Mouse (Mus musculus): ENCODE data around the gene Cyp2u1. TPM values are rescaled to one million over a fixed set of nuclear protein-coding genes. Genes with fewer than 3 reads are reported as not detected.

Gene Cyp2u1
- total RNA-seq, 1 experiment from 2014 or later = not detected

DNA sequence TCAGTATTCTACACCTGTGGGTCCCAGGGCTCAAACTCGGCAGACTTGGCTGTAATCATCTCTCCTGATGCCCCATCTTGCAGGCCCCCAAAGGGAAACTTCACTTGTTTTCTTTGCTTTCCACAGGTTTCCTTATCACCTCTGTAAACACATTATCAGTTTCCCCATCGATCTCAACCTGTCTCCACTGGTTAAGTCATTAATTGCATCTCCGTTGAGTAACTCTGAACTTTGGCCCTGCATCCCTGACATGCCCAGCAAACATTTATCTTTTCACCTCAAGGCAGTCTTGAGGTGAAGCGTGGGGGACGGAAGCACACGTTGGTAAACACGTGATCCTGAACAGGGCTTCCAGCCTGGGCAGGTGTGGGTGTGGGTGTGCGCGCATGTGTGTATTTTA lies 9.3 kb upstream of the Cyp2u1 start:
- no peak for ATAC-seq (replicated peaks; ENCODE audit: insufficient number of reproducible peaks, low FRiP score, low TSS enrichment, poor library complexity, severe bottlenecking)

DNA sequence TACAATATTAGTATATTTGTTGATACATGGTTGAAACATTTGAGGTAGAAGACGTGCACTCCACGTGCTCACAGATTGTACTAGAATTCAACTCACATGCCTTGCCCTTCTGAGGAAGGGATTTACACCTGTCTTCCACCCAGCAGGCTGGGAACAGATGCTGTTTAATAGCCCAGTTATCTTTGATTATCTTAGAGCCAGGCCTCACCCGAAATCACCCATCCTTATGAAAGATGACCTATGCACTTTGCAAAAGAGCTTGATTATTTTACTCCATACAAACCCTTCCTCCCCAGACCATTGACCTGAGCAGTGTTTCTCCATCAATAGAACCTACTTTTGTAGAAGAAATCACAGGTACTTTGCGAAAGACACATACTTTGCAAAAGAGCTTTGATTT lies 7.5 kb upstream of the Cyp2u1 start:
- ATAC-seq (replicated peaks; ENCODE audit: insufficient number of reproducible peaks, low FRiP score, low TSS enrichment, poor library complexity, severe bottlenecking) = no peak

DNA sequence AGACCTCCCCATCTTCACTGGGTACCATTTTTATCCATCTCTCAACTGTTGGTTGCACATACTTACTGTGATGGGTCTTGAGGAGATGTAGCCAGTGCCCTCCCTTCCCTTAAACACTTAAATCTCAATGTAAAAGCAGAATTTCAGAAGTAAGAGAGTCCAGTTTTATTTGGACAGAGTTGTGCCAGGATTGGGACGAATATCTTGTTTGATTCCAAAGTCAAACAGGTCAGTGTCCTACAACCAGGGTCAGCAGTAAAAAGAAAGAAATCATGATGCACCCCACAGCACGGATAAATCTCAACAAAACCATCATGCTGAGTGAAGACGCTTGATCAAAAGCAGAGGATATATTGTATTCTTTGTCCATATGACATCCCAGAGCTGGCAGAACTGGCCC lies 4.8 kb upstream of the Cyp2u1 start:
- ATAC-seq (replicated peaks; ENCODE audit: insufficient number of reproducible peaks, low FRiP score, low TSS enrichment, poor library complexity, severe bottlenecking) = no peak

DNA sequence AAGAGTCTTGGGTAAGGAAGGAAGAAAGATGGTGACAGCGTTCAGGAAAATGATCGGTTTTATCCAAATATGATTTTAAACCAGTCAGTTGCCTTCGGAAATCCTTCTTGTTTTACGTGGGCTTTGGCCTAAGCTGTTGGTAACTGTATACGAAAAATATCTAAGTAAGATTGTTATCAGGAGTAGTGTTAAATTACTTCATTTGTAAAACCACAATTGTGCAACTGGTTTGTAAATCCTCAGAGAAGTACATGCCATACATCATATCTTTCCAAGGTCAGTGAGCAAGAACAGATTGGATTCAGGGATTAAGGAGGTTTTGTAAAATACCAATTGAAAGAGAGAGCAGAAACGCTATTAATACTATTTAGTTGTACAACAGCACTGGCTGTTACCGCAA lies 3.2 kb upstream of the Cyp2u1 start:
- ATAC-seq (replicated peaks; ENCODE audit: insufficient number of reproducible peaks, low FRiP score, low TSS enrichment, poor library complexity, severe bottlenecking) = no peak

DNA sequence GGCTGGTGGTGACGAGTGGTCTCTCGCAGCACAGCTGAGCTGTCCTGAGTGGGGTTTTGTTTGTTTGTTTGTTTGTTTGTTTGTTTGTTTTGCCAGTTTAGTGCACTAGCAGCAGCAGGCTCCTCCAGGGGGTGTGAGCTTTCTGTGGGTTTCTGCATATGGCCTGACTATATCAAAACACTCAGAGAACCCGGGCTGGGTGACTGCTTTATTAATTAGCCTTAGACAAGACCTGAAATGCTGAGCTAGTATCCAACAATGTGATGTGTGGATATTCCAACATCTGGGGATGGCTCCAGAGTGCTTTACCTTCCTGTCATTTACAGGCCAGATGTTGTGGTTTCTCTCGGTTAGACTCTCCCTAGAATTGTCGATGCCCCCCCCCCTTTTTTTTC lies 290 bp upstream of the Cyp2u1 start:
- ATAC-seq (replicated peaks; ENCODE audit: insufficient number of reproducible peaks, low FRiP score, low TSS enrichment, poor library complexity, severe bottlenecking) = no peak

DNA sequence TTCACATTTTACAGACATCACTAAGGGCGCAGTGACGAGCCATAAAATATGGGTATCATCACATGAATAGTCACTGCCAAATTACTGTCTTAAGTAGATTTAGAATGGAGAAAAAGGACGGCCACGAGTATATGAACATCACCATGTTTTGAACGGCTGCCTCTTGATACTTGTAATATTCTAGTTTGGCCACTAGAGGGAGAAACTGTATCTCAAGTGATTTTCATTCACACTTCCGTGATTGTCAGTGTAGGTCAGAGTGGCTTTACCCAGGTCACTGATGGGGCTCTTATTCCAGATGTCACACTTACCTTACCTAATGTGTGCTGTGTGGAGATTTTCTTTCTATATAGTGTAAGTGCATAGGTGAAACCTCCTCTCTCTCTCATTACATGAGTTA lies 3.1 kb downstream of the Cyp2u1 start:
- peak; percentile 57 for ATAC-seq (replicated peaks; ENCODE audit: insufficient number of reproducible peaks, low FRiP score, low TSS enrichment, poor library complexity, severe bottlenecking)

DNA sequence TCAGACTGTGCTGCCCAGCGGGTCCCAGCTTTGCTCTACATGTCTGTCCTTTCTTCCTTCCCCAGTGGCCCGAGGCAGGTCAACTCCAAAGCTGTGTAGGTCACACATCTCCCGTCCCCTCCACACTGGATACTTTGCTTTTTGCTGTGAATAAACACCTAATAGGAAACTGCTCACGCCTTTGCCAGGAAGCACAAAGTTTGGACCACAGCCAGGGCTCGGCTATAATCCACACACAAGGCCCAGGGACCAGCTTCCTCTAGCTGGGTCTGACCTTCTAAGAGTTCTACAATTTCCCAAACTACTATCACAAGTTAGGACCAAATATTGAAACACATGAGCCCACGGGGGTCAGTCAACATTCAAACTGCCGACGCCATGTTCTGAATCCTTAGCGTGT lies 3.9 kb downstream of the Cyp2u1 start:
- ATAC-seq (replicated peaks; ENCODE audit: insufficient number of reproducible peaks, low FRiP score, low TSS enrichment, poor library complexity, severe bottlenecking) = no peak

DNA sequence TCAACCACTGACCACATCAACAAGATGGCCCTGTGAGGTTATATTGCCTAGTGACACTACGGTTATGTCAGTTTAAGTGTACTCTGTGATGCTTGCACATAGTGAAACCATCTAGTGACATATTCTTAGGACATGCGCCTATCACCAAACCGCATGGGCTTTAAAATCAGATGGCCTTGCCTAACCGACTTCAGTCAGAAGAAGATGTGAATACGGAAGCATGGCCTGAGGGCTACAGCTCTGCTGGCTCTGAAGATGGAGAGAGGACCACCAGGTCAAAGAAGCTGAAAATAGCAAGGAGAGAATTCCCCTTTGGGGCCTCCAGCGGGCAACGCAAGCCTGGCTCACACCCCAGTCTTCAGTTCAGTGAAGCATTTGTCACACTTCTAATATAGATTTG lies 6.1 kb downstream of the Cyp2u1 start:
- ATAC-seq (replicated peaks; ENCODE audit: insufficient number of reproducible peaks, low FRiP score, low TSS enrichment, poor library complexity, severe bottlenecking) = no peak

DNA sequence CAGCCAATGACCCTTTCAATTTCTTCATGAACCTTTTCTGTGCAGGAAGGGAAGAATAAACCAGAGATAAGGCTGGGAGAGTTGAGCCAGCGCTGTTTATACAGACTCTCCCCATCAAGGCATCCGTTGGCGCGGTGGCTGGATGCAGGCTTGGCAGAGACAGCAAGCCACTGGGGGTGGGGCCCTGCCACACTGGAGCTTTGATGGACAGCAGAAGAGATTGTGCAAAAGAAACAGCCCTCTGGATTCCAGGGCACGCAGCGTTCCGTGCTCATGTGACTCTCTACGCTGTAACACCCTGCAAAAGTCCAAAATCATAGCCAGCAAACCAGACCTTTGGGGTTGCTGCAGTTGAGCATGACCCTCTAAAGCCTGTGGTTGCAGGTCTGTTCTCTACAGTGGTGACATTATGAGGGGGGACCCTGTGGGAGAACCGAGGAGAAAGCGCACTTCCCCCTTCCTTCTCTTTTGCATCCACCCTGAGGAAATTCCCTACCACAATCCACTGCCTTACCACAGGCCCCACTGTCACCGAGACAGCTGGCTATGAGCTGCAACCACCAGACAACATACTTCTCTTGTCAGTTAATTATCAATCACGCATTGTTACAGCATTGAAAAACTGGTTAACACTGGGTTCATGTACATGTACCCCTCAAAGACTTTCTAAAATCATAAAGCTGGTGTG lies 7.4 kb downstream of the Cyp2u1 start:
- ATAC-seq (replicated peaks; ENCODE audit: insufficient number of reproducible peaks, low FRiP score, low TSS enrichment, poor library complexity, severe bottlenecking) = no peak

DNA sequence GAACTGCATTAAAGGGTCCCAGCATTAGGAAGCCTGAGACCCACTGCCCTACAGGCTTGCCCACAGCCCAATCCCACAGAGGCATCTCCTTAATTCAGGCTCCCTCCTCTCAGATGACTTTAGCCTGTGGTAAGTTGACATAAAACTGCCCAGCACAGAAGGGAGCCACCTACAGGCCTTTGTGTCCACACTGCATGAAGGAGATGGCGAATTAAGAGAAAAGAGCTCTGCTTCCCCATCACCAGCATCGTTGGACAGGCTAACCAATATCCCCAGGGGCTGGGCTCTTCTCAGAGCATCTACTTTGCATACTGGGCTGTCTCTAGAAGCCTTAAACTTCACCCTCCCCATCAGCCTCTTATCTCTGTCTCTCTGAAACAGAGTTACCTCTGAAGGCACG lies 8.5 kb downstream of the Cyp2u1 start:
- no peak for ATAC-seq (replicated peaks; ENCODE audit: insufficient number of reproducible peaks, low FRiP score, low TSS enrichment, poor library complexity, severe bottlenecking)

DNA sequence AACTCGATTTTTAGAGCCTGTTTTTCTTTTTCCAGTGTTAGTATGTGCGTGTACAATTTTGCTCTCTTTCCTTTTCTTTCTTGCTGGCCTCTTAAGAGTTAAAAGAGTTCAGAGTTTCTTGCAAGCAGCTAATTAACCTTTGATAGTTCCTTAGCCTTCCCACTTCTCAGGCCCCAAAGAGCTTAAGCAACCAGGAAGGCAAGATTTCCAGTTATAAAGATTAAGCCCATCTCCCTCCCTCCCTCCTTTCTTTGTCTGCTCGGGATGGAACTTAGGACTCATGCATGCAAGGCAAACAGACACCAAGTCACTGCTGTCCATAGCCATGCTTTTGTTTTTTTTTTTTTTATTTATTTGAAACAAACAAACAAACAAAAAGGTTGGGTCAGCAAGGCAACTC lies 10.1 kb downstream of the Cyp2u1 start:
- no peak for ATAC-seq (replicated peaks; ENCODE audit: insufficient number of reproducible peaks, low FRiP score, low TSS enrichment, poor library complexity, severe bottlenecking)

DNA sequence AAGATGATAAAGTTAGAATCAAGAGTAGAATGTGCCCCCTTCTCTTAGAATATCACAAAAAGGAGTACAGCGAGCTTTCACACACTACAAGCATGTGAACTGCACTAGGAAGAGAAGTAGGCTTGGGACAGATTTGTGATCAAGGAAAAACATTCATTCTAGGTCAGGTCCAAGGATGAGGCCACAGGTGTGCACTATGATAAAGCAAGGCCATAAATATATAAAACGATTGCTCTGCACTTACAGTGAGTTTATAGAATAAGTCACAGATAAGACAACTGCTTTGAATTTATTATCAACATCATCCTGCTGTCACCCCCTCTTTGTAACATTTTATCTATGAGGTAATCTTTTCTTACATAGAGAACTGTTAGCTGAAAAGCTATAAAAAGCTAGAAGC lies 10.7 kb downstream of the Cyp2u1 start:
- ATAC-seq (replicated peaks; ENCODE audit: insufficient number of reproducible peaks, low FRiP score, low TSS enrichment, poor library complexity, severe bottlenecking) = no peak

DNA sequence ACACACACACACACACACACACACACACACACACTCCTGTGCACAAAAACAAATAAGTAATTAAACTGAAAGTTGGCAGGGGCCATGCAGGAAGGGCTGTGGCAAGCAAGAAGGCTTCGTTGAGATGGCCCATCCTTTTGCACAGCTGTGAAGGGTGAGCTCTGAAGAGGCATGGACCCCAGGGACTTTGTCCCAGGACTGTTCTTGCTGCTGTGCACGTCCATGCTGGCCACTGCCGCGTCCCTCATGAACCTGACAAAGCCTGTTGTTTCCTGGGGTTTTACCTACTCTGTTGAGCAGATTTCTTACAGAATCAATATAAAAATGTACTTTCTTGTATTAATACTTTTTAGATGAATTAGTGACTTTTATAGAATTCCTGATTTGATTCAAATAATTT lies 11.1 kb downstream of the Cyp2u1 start:
- no peak for ATAC-seq (replicated peaks; ENCODE audit: insufficient number of reproducible peaks, low FRiP score, low TSS enrichment, poor library complexity, severe bottlenecking)

DNA sequence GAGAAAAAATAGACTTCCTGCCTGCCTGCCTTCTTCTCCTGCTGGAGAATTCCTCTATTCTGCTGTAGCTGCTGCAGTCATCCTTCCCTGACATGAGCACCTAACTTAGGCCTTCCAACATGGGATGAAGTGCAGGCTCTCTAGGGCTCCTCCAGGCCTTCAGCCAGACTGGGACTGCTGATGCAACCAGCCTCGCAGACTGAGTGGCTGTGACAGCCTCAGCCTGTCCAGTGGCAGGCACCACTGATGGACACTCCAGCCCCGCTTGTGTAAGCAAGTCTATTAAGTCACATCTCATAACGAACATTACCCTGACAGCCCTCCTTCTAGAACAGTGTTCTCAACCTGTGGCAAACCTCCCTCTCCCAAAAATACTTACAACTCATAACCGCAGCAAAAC lies 28.9 kb downstream of the Cyp2u1 start:
- ATAC-seq (replicated peaks; ENCODE audit: insufficient number of reproducible peaks, low FRiP score, low TSS enrichment, poor library complexity, severe bottlenecking) = no peak

DNA sequence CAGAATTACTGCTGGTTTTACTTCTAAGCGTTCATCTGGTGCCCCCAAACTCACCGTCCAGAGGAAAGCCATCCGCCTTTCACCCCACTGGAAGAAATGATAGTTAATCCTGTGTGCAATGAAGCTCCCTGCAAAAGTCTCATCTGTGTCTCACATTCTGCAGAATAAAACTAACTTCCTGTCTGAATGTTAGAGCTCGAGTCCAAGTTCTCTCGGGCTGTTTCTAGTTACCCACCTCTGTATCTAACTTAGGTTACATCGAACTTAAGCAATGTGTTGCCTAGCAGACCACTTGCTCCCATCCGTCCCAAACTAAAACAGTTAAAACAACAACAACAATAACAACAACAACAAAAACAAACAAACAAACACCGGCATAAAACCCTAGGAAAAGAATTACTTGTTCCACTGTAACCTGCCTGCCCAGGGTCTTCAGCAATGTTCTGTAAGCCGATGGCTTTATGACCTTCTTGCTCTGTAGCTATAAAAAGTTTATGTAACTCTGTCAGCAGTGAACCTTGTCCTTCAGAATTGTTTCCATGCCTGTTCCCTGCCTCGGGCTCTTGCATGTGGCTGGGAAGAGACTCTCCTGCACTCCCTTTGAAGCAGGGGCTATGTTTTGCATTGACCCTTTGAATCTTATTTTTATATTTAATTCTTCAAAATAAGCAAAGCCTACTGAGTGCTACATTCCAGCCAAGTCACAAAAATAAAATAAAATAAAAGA lies 30.5 kb downstream of the Cyp2u1 start:
- ATAC-seq (replicated peaks; ENCODE audit: insufficient number of reproducible peaks, low FRiP score, low TSS enrichment, poor library complexity, severe bottlenecking) = no peak

DNA sequence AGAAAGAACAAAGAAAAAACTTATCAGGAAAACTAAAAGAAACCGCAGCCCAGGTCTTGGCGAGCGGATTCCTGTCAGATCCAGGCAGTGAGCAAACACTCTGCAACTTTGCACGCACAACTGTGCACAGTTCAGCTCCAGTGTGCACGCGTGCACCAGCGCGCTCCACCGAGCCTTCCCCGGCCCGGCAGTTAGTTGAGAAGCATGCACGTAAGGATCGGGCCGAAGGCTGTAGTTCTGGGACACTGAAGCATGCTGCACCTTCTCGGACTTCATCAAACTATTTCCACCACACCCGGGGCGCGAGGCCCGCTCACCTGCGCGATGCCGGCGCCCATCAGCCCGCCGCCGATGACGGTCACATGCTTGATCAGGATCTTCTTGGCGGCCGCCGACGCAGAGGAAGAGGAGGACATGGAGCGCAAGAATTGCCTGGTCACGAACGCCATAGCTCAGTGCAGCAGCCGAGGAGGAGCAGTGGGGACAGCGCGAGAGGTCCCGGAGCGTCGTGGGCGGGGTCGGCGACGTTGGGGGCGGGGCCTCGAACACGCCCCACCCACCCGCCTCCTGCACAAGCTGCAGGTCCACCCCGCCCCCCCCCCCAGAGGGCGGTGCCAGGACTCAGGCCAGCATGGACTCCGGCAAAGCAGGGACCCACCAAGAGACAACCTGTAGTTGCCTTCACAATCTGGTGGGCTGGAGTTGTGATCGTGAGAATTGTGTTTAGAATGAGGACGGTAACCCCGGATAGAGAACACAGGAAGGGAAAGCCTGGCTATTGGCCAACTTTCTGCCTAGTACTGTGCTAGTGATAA lies 31.3 kb downstream of the Cyp2u1 start, which contains the start of gene Hadh:
Hadh (minus strand) TSS at position 543 of the 815 bp plus-strand sequence.
- peak; percentile 69 for ATAC-seq (replicated peaks; ENCODE audit: insufficient number of reproducible peaks, low FRiP score, low TSS enrichment, poor library complexity, severe bottlenecking)

DNA sequence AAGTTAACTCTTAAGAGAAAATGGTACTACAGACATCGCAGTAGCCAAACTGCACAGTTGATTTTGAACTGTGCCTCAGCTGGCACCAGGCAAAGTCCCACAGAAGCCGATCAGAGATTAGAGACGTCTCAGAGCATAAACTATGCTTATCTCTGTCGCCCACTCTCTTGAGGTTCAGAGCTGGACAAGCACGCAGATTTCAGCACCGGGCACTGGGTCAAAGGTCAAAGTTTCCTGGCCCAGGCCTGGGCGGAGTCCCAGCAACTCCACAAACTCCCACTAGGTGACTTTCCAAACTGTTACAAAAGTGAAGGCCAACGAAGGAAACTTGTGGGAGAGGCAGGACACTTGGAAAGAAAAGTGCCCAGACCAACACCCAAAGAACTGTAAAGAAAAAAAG lies 31.9 kb downstream of the Cyp2u1 start:
- no peak for ATAC-seq (replicated peaks; ENCODE audit: insufficient number of reproducible peaks, low FRiP score, low TSS enrichment, poor library complexity, severe bottlenecking)

DNA sequence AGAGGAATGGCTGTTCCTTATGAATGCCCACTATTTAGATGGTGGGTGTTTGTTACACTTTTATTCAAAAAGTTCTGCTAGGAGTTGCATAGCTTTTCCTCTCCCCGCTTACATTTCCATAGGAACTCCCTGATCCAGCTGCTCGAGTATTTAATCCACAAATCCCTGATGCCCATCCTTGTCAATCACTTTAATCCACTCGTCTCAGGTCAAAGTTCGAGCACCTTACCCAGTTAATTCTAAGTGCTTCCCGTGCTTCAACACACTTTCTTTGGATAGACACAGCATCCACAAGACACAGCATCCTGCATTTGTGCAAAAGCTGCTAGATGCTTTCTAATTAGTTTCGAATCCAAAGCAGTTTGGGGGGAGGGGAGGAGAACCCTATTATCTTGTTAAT lies 32.6 kb downstream of the Cyp2u1 start:
- no peak for ATAC-seq (replicated peaks; ENCODE audit: insufficient number of reproducible peaks, low FRiP score, low TSS enrichment, poor library complexity, severe bottlenecking)

DNA sequence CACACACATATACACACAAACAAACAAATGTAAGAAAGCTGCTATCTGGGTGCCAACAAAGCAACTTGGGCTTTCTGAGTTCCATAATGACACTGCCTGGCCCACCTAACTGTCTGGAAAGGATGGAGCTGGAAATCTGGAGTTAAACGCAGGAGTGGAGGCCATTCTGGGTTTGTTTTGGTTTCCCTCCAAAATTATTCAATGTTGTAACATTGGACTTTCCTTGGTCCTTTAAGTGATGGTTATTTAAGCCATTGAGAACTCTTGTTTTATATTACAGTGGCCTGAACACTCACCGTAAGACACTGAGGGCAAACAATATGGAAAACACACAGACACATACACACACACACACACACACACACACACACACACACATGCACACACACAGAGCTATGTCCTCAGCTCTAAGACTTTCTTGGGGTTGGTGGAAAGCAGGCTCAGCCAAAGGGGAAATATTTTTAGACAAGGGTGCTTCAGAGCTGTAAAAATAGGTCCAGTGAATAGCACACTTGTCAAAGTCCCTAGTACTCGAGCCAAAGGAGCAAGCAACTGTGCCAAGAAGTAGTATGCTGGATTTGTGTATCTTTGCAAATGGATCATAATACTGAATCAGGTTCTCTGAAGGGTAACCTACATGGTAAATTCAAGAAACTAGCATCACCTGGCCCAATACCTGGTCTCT lies 36.5 kb downstream of the Cyp2u1 start:
- ATAC-seq (replicated peaks; ENCODE audit: insufficient number of reproducible peaks, low FRiP score, low TSS enrichment, poor library complexity, severe bottlenecking) = no peak

All from monocyte, adult 5-6 weeks (primary cell).